Mouse (Mus musculus) myocyte (in vitro differentiated cells): Measurements from ENCODE around the gene Inhbe. TPM values are rescaled to one million over a fixed set of nuclear protein-coding genes. Genes with fewer than 3 reads are reported as not detected.
A peak's percentile ranks its signal among the peaks of the same experiment; 100 is the strongest.

Source experiments
- H3K27me3 ChIP-seq: one replicate; pipeline ENCODE4 v1.6.1; 2011; ENCODE audit not compliant: control insufficient read depth, insufficient read depth, insufficient read length
- H3K36me3 ChIP-seq: one replicate; pipeline ENCODE4 v1.6.1; 2011; ENCODE audit not compliant: control insufficient read depth, insufficient read depth
- H3K4me2 ChIP-seq: one replicate; pipeline ENCODE4 v1.6.1; 2011; ENCODE audit warnings: low read depth, control low read depth
- H3K4me3 ChIP-seq: one replicate; pipeline ENCODE4 v1.5.1; 2011; ENCODE audit warnings: mild to moderate bottlenecking, control low read depth, moderate library complexity
- H3K79me2 ChIP-seq: one replicate; pipeline ENCODE4 v1.6.1; 2011; ENCODE audit not compliant: control insufficient read depth, insufficient read depth
- H3ac ChIP-seq: one replicate; pipeline ENCODE4 v1.6.1; 2011; ENCODE audit not compliant: control insufficient read depth, insufficient read length
- CEBPB ChIP-seq: IDR thresholded peaks from 2 replicates; pipeline ENCODE4 v1.6.1; 2011; ENCODE audit warnings: mild to moderate bottlenecking, moderate library complexity; ENCODE audit not compliant: poor library complexity, insufficient read depth, severe bottlenecking
- E2F4 ChIP-seq: IDR thresholded peaks from one replicate; pipeline ENCODE4 v1.6.1; 2011; ENCODE audit warnings: mild to moderate bottlenecking, control low read depth, moderate library complexity; ENCODE audit not compliant: insufficient read depth
- MAX ChIP-seq: IDR thresholded peaks from one replicate; pipeline ENCODE4 v1.6.1; 2011; ENCODE audit warnings: low read depth, mild to moderate bottlenecking, control low read depth
- MYOD1 ChIP-seq, 3 experiments: IDR thresholded peaks; one replicate each; pipeline ENCODE4 v1.6.1; 2011; ENCODE audit warnings: control low read depth in 2 of 3, low read depth in 2 of 3, mild to moderate bottlenecking in 2 of 3, moderate library complexity in 1 of 3; ENCODE audit not compliant: insufficient read length in 2 of 3, control insufficient read depth in 1 of 3
- MYOG ChIP-seq, 3 experiments: IDR thresholded peaks; one replicate each; pipeline ENCODE4 v1.6.1; 2011; ENCODE audit warnings: control low read depth in 2 of 3, low read depth in 2 of 3, mild to moderate bottlenecking in 2 of 3; ENCODE audit not compliant: insufficient read length in 2 of 3, control insufficient read depth in 1 of 3, insufficient read depth in 1 of 3
- POLR2A ChIP-seq: IDR thresholded peaks from one replicate; pipeline ENCODE4 v1.6.1; 2011; ENCODE audit warnings: low read depth, mild to moderate bottlenecking, control low read depth, moderate library complexity; ENCODE audit not compliant: insufficient read length
- POLR2AphosphoS2 ChIP-seq: IDR thresholded peaks from one replicate; pipeline ENCODE4 v1.6.1; 2011; ENCODE audit warnings: low read depth, control low read depth; ENCODE audit not compliant: insufficient read length
- REST ChIP-seq: IDR thresholded peaks from one replicate; pipeline ENCODE4 v1.6.1; 2011; ENCODE audit warnings: mild to moderate bottlenecking, control low read depth, moderate library complexity; ENCODE audit not compliant: insufficient read depth, insufficient read length
- SRF ChIP-seq: IDR thresholded peaks from one replicate; pipeline ENCODE4 v1.6.1; 2011; ENCODE audit warnings: low read depth; ENCODE audit not compliant: control insufficient read depth, insufficient read length
- TCF12 ChIP-seq: IDR thresholded peaks from one replicate; pipeline ENCODE4 v1.6.1; 2011; ENCODE audit warnings: mild to moderate bottlenecking, control low read depth; ENCODE audit not compliant: poor library complexity, insufficient read depth, severe bottlenecking
- TCF3 ChIP-seq: IDR thresholded peaks from one replicate; pipeline ENCODE4 v1.6.1; 2011; ENCODE audit warnings: low read depth, control low read depth; ENCODE audit not compliant: insufficient read length
- USF1 ChIP-seq: IDR thresholded peaks from one replicate; pipeline ENCODE4 v1.6.1; 2011; ENCODE audit warnings: low read depth, mild to moderate bottlenecking, control low read depth, moderate library complexity
- polyA plus RNA-seq: library from polyadenylated mRNA; unstranded; fragments of >200 nt; fragmentation: generic; extraction: Trizol; gene quantifications from one replicate; pipeline ENCODE4 v1.2.1, GENCODE M21; 2012; ENCODE audit warnings: missing spikeins

Gene Inhbe
- polyA plus RNA-seq, 1 experiment, result 0.10 TPM

DNA sequence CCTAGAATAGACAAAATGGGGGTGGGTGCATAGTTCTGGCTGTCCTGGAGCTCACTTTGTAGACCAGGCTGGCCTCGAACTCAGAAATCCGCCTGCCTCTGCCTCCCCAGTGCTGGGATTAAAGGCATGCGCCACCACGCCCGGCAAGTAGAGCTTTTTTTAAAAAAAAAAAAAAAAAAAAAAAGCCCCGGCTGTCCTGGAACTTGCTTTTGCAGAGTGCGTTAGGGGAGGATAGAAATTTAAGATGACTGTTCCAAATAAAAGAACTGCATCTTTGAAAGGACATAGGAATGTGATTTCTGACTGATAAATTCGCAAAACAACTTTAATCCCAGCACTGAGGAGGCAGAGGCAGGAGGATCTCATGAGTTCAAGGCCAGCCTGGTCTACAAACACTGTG, 25.4 kb upstream of the Inhbe start:
- H3K4me2 ChIP-seq, result peak overlapping the region; percentile 96
- H3K79me2 ChIP-seq, result peaks cover 36% of the 10 kb centered on the region
- no peak for TF ChIP-seq E2F4
- no peak for TF ChIP-seq REST
- no peak for TF ChIP-seq TCF12
- TF ChIP-seq CEBPB, result no peak
- TF ChIP-seq POLR2A, result no peak
- no peak for TF ChIP-seq SRF
- no peak for TF ChIP-seq POLR2AphosphoS2
- no peak for TF ChIP-seq MYOG (IDR thresholded peaks at IDR 0.05; ENCODE audit: control insufficient read depth in 1 of 3, insufficient read depth in 1 of 3, insufficient read length in 2 of 3, low read depth in 2 of 3)
- no peak for TF ChIP-seq TCF3
- no peak for TF ChIP-seq USF1
- no peak for TF ChIP-seq MAX
- peak overlapping the region; percentile 82 for H3ac ChIP-seq
- peak overlapping the region; percentile 58 for H3K4me3 ChIP-seq
- no peaks in the 10 kb centered on the region for H3K36me3 ChIP-seq
- H3K27me3 ChIP-seq, result no peaks in the 10 kb centered on the region

DNA sequence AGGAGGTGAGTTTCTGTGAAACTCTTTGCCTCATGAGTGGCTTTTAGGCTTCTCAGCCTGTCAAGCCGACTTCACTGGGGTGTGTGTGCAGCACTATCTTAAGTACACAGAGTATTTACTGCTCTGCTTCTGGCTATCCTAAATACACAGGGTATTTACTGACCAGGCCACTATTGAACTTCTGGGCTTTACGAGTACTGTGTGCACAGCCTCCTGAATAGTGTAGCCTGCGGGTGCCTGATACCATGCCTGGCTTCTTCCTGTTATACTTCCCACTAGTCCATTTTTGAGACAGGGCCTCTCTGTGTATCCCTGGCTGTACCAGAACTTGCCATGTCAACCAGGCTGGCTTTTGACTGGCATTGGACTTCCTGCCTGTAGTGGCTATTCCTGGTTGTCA, 23.5 kb upstream of the Inhbe start:
- Histone ChIP-seq H3K36me3 (no peaks in the 10 kb centered on the region), H3K79me2 (peaks cover 16% of the 10 kb centered on the region), H3K4me2 (no peak overlapping the region), H3K27me3 (no peaks in the 10 kb centered on the region), H3ac (no peak overlapping the region), H3K4me3 (no peak overlapping the region)
- TF ChIP-seq USF1 (no peak), SRF (no peak), TCF3 (no peak), POLR2A (no peak), CEBPB (no peak), REST (no peak), TCF12 (no peak), E2F4 (no peak), POLR2AphosphoS2 (no peak)

DNA sequence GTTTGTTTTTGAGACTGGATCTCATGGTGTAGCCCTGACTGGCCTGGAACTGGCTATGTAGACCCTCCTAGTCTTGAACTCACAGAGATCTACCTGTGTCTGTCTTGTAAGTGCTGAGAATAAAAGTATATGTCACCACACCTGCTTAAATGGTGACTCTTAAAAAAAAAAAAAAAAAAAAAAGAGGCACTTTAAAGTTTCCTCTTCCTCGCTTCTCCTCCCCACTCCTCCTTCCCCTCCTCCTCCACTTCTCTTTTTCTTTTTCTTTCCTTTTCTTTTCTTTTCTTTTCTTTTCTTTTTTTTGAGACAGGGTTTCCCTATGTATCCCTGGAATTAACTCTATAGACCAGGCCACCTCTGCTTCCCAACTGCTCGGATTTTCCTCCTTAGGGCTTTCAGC, 16.8 kb upstream of the Inhbe start:
- Histone ChIP-seq H3K4me2 (no peak overlapping the region), H3K27me3 (peaks cover 9% of the 10 kb centered on the region), H3K4me3 (no peak overlapping the region), H3K79me2 (no peaks in the 10 kb centered on the region), H3ac (no peak overlapping the region), H3K36me3 (no peaks in the 10 kb centered on the region)
- TF ChIP-seq TCF12 (no peak), CEBPB (no peak), POLR2A (no peak)

DNA sequence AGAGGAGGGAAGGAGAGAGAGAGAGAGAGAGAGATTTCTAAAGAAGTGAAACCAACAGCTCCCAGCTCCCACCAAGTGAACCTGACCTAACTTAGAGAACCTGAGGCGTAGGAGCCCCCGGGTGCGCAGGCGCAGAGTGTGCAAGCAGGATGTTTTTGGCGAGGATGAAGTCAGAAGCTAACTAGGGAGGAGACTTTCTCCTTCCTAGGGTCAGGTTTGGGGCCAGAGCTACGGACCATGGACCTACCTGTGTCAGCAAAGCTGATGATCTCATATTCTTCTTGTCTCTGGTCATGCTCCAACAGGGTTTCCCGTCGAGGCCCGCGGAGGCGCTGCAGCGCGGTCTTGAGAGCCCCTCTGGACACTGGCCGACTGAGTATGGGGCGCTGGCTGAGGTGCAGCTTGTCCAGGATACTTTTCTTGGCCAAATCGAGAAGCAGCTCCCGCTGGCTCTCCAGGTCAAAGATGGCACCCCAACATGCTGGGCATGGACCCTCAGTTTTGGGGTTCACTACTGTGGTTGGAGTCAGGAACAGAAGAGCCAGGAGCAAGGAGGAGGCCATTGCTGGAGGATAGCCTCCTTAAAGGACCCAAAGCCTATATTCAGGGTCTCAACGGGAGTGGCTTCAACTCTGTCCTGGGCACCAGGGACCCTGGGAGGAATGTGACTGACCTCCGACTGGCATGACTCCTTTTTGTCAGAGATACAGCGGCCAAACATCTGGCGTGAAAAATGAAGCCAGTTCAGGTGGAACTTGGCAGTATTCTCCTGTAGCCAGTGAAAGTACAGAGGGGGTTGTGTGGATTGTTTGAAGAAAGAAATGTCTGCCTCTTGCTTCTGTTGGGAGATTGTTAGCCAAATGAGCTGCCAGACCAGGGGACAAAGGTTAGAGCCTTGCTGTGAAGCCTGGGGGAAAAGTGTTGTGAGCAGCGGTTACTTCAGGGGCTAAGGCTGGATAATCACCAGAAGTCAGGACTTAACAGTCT, 15.9 kb upstream of the Inhbe start, which contains the start of gene Inhbc:
Gene Inhbc (minus strand): TSS at position 598 of the 987 bp plus-strand sequence.
- no peaks in the 10 kb centered on the region for H3K36me3 ChIP-seq

DNA sequence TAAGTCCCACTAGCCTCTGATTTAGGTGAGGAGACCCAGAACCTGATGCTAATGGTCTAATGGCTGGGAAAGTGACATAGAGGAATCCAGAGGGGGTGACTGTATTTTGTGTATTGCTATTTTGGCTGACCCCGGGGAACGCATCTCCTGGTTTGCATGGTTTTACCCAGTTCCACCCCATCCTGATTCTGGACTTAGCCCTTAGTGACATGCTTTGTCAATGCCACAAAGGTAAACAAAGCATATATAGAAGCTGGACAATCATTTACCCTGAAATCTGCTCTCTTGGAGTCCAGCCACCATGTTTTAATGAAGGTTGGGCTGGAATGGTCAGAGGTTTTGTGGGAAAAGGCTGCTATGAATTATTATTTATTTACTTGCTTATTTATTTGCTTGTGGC, 14.1 kb upstream of the Inhbe start:
- Histone ChIP-seq H3K36me3 (no peaks in the 10 kb centered on the region), H3K27me3 (peaks cover 9% of the 10 kb centered on the region), H3K4me2 (no peak overlapping the region), H3K79me2 (no peaks in the 10 kb centered on the region), H3K4me3 (no peak overlapping the region), H3ac (no peak overlapping the region)
- TF ChIP-seq TCF3 (no peak), MAX (no peak), E2F4 (no peak), MYOG (IDR thresholded peaks at IDR 0.05; ENCODE audit: control insufficient read depth in 1 of 3, insufficient read depth in 1 of 3, insufficient read length in 2 of 3, low read depth in 2 of 3) (no peak), SRF (no peak), POLR2A (no peak), MYOD1 (IDR thresholded peaks at IDR 0.05; ENCODE audit: control insufficient read depth in 1 of 3, insufficient read length in 2 of 3, low read depth in 2 of 3) (no peak), TCF12 (no peak), USF1 (no peak), POLR2AphosphoS2 (no peak), REST (no peak), CEBPB (no peak)

More for the DNA sequence above, 15.9 kb upstream of the Inhbe start, which contains the start of gene Inhbc:
- Histone ChIP-seq H3ac (no peak within 1 kb of the TSS), H3K79me2 (no peaks in the 10 kb centered on the region), H3K4me2 (no peak within 1 kb of the TSS), H3K27me3 (peaks cover 9% of the 10 kb centered on the region), H3K4me3 (no peak within 1 kb of the TSS)
- TF ChIP-seq CEBPB (no peak), MYOD1 (IDR thresholded peaks at IDR 0.05; ENCODE audit: control insufficient read depth in 1 of 3, insufficient read length in 2 of 3, low read depth in 2 of 3) (no peak), POLR2A (no peak), MYOG (IDR thresholded peaks at IDR 0.05; ENCODE audit: control insufficient read depth in 1 of 3, insufficient read depth in 1 of 3, insufficient read length in 2 of 3, low read depth in 2 of 3) (no peak), POLR2AphosphoS2 (no peak)
